Mouse (Mus musculus) urinary bladder, adult 18-20 months (tissue): ENCODE measurements at regions not wholly inside any gene's neighbourhood (a gene's known extent, or its start where the extent isn't known, plus 50 kb on each side); places are given as distances from the start of the nearest gene placed in this dataset.
A peak's percentile ranks its signal among the peaks of the same experiment; 100 is the strongest.
"Not testable (repeated sequence)": the region's sequence is repeated elsewhere in the genome, so short reads cannot be mapped to it uniquely, and the experiment has no call there.

Experiments
- DNase-seq, 2 experiments: peaks; one replicate each; pipeline ENCODE4 v3.0.0; 2022; ENCODE audit warnings: low spot score in 2 of 2, mixed read lengths in 2 of 2

- not testable (repeated sequence) for DNase-seq
These were observed 79.6 kb downstream of the Gm10715 start for GRCm38 (mm10) chr9:3116311-3116710.

- no peak for DNase-seq
These were observed 124.5 kb downstream of the Gm10715 start for GRCm38 (mm10) chr9:3161181-3161580.

- no peak for DNase-seq
These were observed 147.7 kb downstream of the Gm10715 start for GRCm38 (mm10) chr9:3184343-3184742.

GRCm38 (mm10) chr9:3199151-3200018, 135.6 kb upstream of the Alkbh8 start:
- DNase-seq: peak; percentile 53 to 54

GRCm38 (mm10) chr9:3200019-3200347, 135.0 kb upstream of the Alkbh8 start:
- not testable (repeated sequence) for DNase-seq

- not testable (repeated sequence) for DNase-seq
These were observed 126.8 kb upstream of the Alkbh8 start for GRCm38 (mm10) chr9:3208120-3208519.

GRCm38 (mm10) chr9:3258396-3259300, 76.3 kb upstream of the Alkbh8 start:
- peak; percentile 1 to 13 for DNase-seq

GRCm38 (mm10) chr9:3260181-3260580, 74.8 kb upstream of the Alkbh8 start:
- DNase-seq: no peak

GRCm38 (mm10) chr9:3260860-3261259, 74.1 kb upstream of the Alkbh8 start:
- no peak for DNase-seq

- DNase-seq: no peak
These were observed 70.5 kb upstream of the Alkbh8 start for GRCm38 (mm10) chr9:3264467-3264866.

GRCm38 (mm10) chr9:3280496-3280895, 54.4 kb upstream of the Alkbh8 start:
- DNase-seq: not testable (repeated sequence)

GRCm38 (mm10) chr9:3281906-3282305, 53.0 kb upstream of the Alkbh8 start:
- DNase-seq: not testable (repeated sequence)

- not testable (repeated sequence) for DNase-seq
These were observed 51.6 kb upstream of the Alkbh8 start for GRCm38 (mm10) chr9:3283381-3283780.
